In genomic region chr15:103241071-103242018, GRCm38 (mm10) we compare ENCODE assay signal across 1 mouse cellular context.
TF ChIP-seq lines count a peak whose summit lies in the region.

No protein-coding gene starts in this region.

TF ChIP-seq in CH12.LX, 34 proteins besides CTCF, POLR2A, EP300 and RAD21:
- TF ChIP-seq BHLHE40 (IDR thresholded peaks at IDR 0.05; ENCODE audit: low read depth, low read length) (peak; percentile 44), ZNF384 (IDR thresholded peaks at IDR 0.05; ENCODE audit: low read depth, low read length) (peak; percentile 72), TCF12 (IDR thresholded peaks at IDR 0.05; ENCODE audit: low read depth, low read length) (peak; percentile 33; the same call in 1 of the 2 replicates), MEF2A (IDR thresholded peaks at IDR 0.05; ENCODE audit: borderline replicate concordance, low read depth, low read length) (peak; percentile 97), MXI1 (IDR thresholded peaks at IDR 0.05; ENCODE audit: low read depth, low read length) (peak; percentile 63), POLR2AphosphoS2 (IDR thresholded peaks at IDR 0.05; ENCODE audit: low read depth, low read length) (peak; percentile 20; the same call in 1 of the 2 replicates), SIN3A (IDR thresholded peaks at IDR 0.05; ENCODE audit: low read length) (peak; percentile 86), RCOR1 (conservative IDR thresholded peaks at IDR 0.05; ENCODE audit: low read depth, low read length) (0 out of 2 replicates have a peak, but pooled peaks have one; percentile 71), MAX (IDR thresholded peaks at IDR 0.05; ENCODE audit: low read length) (0 out of 2 replicates have a peak, but pooled peaks have one; percentile 11), NELFE (IDR thresholded peaks at IDR 0.05; ENCODE audit: low read depth, low read length) (0 out of 2 replicates have a peak, but pooled peaks have one; percentile 55), MYC (IDR thresholded peaks at IDR 0.05; ENCODE audit: low read depth, low read length) (peak; percentile 54; the same call in 1 of the 2 replicates), JUND (conservative IDR thresholded peaks at IDR 0.05; ENCODE audit: low read depth, low read length) (peak; percentile 90), IRF4 (IDR thresholded peaks at IDR 0.05; ENCODE audit: low read depth, low read length) (peak; percentile 94), ETS1 (conservative IDR thresholded peaks at IDR 0.05; ENCODE audit: low read depth, low read length) (peak; percentile 59), MAZ (IDR thresholded peaks at IDR 0.05; ENCODE audit: low read depth, low read length) (0 out of 2 replicates have a peak, but pooled peaks have one; percentile 45), JUN (IDR thresholded peaks at IDR 0.05; ENCODE audit: insufficient read depth, low read depth, low read length) (peak; percentile 90), ZMIZ1 (IDR thresholded peaks at IDR 0.05; ENCODE audit: low read depth, low read length) (peak; percentile 64)
